Mouse (Mus musculus): ENCODE measurements around the gene Ppp1r3f. TPM values are rescaled to one million over a fixed set of nuclear protein-coding genes. Genes with fewer than 3 reads are reported as not detected.
A peak's percentile ranks its signal among the peaks of the same experiment; 100 is the strongest.

The Ppp1r3f gene
- polyA plus RNA-seq, 1 experiment: 1.3 TPM

- H3K4me3 ChIP-seq (replicated peaks): peak overlapping the region; percentile 65
- TF ChIP-seq FLI1 (IDR thresholded peaks at IDR 0.05; ENCODE audit: low read length) (no peak), GATA1 (IDR thresholded peaks at IDR 0.05; ENCODE audit: borderline replicate concordance, low read length) (no peak)
- peaks cover 57% of the 10 kb centered on the region for H3K4me1 ChIP-seq
- H3K36me3 ChIP-seq (replicated peaks; ENCODE audit: low read length): peaks cover 4% of the 10 kb centered on the region
- no peaks in the 10 kb centered on the region for H3K9me3 ChIP-seq
- no peaks in the 10 kb centered on the region for H3K27me3 ChIP-seq (replicated peaks)
Measured at GRCm38 (mm10) chrX:7566352-7566751, 7.7 kb downstream of the Ppp1r3f start.

GRCm38 (mm10) chrX:7563076-7563475 is 11.0 kb downstream of the Ppp1r3f start:
- Histone ChIP-seq H3K9me3 (no peaks in the 10 kb centered on the region), H3K4me3 (replicated peaks) (no peak overlapping the region), H3K4me1 (peaks cover 31% of the 10 kb centered on the region), H3K27me3 (replicated peaks) (peaks cover 2% of the 10 kb centered on the region), H3K36me3 (replicated peaks; ENCODE audit: low read length) (peaks cover 13% of the 10 kb centered on the region)
- TF ChIP-seq GATA1 (IDR thresholded peaks at IDR 0.05; ENCODE audit: borderline replicate concordance, low read length) (no peak), FLI1 (IDR thresholded peaks at IDR 0.05; ENCODE audit: low read length) (no peak)

- Histone ChIP-seq H3K36me3 (replicated peaks; ENCODE audit: low read length) (no peaks in the 10 kb centered on the region), H3K9me3 (no peaks in the 10 kb centered on the region), H3K27me3 (replicated peaks) (peaks cover 9% of the 10 kb centered on the region), H3K4me3 (replicated peaks) (no peak overlapping the region), H3K4me1 (peaks cover 31% of the 10 kb centered on the region)
- TF ChIP-seq FLI1 (IDR thresholded peaks at IDR 0.05; ENCODE audit: low read length): no peak
- TF ChIP-seq GATA1 (IDR thresholded peaks at IDR 0.05; ENCODE audit: borderline replicate concordance, low read length): no peak
Measured at GRCm38 (mm10) chrX:7553474-7553873, 20.6 kb downstream of the Ppp1r3f start.

GRCm38 (mm10) chrX:7524961-7525360 is 49.1 kb downstream of the Ppp1r3f start:
- no peak overlapping the region for H3K4me3 ChIP-seq (replicated peaks)
- TF ChIP-seq GATA1 (IDR thresholded peaks at IDR 0.05; ENCODE audit: borderline replicate concordance, low read length): no peak
- TF ChIP-seq FLI1 (IDR thresholded peaks at IDR 0.05; ENCODE audit: low read length): no peak
- no peaks in the 10 kb centered on the region for H3K36me3 ChIP-seq (replicated peaks; ENCODE audit: low read length)
- no peaks in the 10 kb centered on the region for H3K4me1 ChIP-seq
- peaks cover 13% of the 10 kb centered on the region for H3K27me3 ChIP-seq (replicated peaks)
- H3K9me3 ChIP-seq: 0 out of 2 replicates have a peak, but pooled peaks cover 3% of the 10 kb centered on the region

Other genes starting within 250 kb of the Ppp1r3f start
- gene Usp27x, start 198.5 kb downstream of the Ppp1r3f start, polyA plus RNA-seq (2012; ENCODE audit: insufficient read depth, low replicate concordance): 0.26 TPM in 1 of 2 replicates, not detected in the other
- gene Foxp3, start 639 bp downstream of the Ppp1r3f start, polyA plus RNA-seq (2012; ENCODE audit: insufficient read depth, low replicate concordance): 3.1 TPM in 1 of 2 replicates, not detected in the other
- gene Ccdc22, start 31.2 kb upstream of the Ppp1r3f start, polyA plus RNA-seq (2012; ENCODE audit: insufficient read depth, low replicate concordance): 19.9 and 25.1 TPM in 2 replicates
- gene Cacna1f, start 32.8 kb upstream of the Ppp1r3f start, polyA plus RNA-seq (2012; ENCODE audit: insufficient read depth, low replicate concordance): 0.03 TPM in 1 of 2 replicates, not detected in the other
- 1.4 TPM in 1 of 2 replicates, not detected in the other for gene Syp, start 64.2 kb upstream of the Ppp1r3f start, polyA plus RNA-seq (2012; ENCODE audit: insufficient read depth, low replicate concordance)
- 3.0 and 5.9 TPM in 2 replicates for gene Prickle3, start 83.0 kb upstream of the Ppp1r3f start, polyA plus RNA-seq (2012; ENCODE audit: insufficient read depth, low replicate concordance)
- 18.5 and 29.3 TPM in 2 replicates for gene Plp2, start 97.1 kb upstream of the Ppp1r3f start, polyA plus RNA-seq (2012; ENCODE audit: insufficient read depth, low replicate concordance)
- gene Magix, start 107.0 kb upstream of the Ppp1r3f start, polyA plus RNA-seq (2012; ENCODE audit: insufficient read depth, low replicate concordance): not detected in 2 replicates
- gene Gpkow, start 122.8 kb upstream of the Ppp1r3f start, polyA plus RNA-seq (2012; ENCODE audit: insufficient read depth, low replicate concordance): 2.4 TPM in 1 of 2 replicates, not detected in the other
- 8.7 and 24.6 TPM in 2 replicates for gene Wdr45, start 140.1 kb upstream of the Ppp1r3f start, polyA plus RNA-seq (2012; ENCODE audit: insufficient read depth, low replicate concordance)
- 12.9 TPM in 1 of 2 replicates, not detected in the other for gene Gm45208, start 148.0 kb upstream of the Ppp1r3f start, polyA plus RNA-seq (2012; ENCODE audit: insufficient read depth, low replicate concordance)
- 28.2 and 91.3 TPM in 2 replicates for gene Praf2, start 154.2 kb upstream of the Ppp1r3f start, polyA plus RNA-seq (2012; ENCODE audit: insufficient read depth, low replicate concordance)
- 8.5 and 31.6 TPM in 2 replicates for gene Ccdc120, start 176.6 kb upstream of the Ppp1r3f start, polyA plus RNA-seq (2012; ENCODE audit: insufficient read depth, low replicate concordance)
- gene Tfe3, start 188.3 kb upstream of the Ppp1r3f start, polyA plus RNA-seq (2012; ENCODE audit: insufficient read depth, low replicate concordance): 17.5 and 17.8 TPM in 2 replicates
- 7.5 and 16.3 TPM in 2 replicates for gene Gripap1, start 215.5 kb upstream of the Ppp1r3f start, polyA plus RNA-seq (2012; ENCODE audit: insufficient read depth, low replicate concordance)
- gene Kcnd1, start 248.0 kb upstream of the Ppp1r3f start, polyA plus RNA-seq (2012; ENCODE audit: insufficient read depth, low replicate concordance): 0.15 TPM in 1 of 2 replicates, not detected in the other